Mouse (Mus musculus): ENCODE data around the gene Ak6.

- TF ChIP-seq CTCF (conservative IDR thresholded peaks at IDR 0.05; ENCODE audit: low read length): no peak
- no peak for TF ChIP-seq NANOG (IDR thresholded peaks at IDR 0.05; ENCODE audit: borderline replicate concordance, low read length)
Observed at GRCm38 (mm10) chr13:100670181-100670741, 19.5 kb downstream of the Ak6 start.
